Mouse (Mus musculus): ENCODE results near the gene E2f6. TPM values are rescaled to one million over a fixed set of nuclear protein-coding genes. Genes with fewer than 3 reads are reported as not detected.

E2f6 gene
- total RNA-seq, 2 experiments from 2014 or later = 27.5 to 43.8 TPM

- no peak for DNase-seq
These were observed 37.7 kb downstream of the E2f6 start for GRCm38 (mm10) chr12:16848501-16848900.

- DNase-seq = no peak
These were observed 39.1 kb downstream of the E2f6 start for GRCm38 (mm10) chr12:16849821-16850220.

GRCm38 (mm10) chr12:16850431-16851375, 39.9 kb downstream of the E2f6 start:
- DNase-seq = peak; percentile 51

- peak; percentile 89 for DNase-seq
These were observed 42.8 kb downstream of the E2f6 start for GRCm38 (mm10) chr12:16853431-16854165.

- no peak for DNase-seq
These were observed 45.0 kb downstream of the E2f6 start for GRCm38 (mm10) chr12:16855632-16856305.

GRCm38 (mm10) chr12:16856306-16856679, 45.5 kb downstream of the E2f6 start:
- no peak for DNase-seq

- DNase-seq = no peak
These were observed 47.3 kb downstream of the E2f6 start for GRCm38 (mm10) chr12:16858081-16858480.

- no peak for DNase-seq
These were observed 49.0 kb downstream of the E2f6 start for GRCm38 (mm10) chr12:16859781-16860180.

GRCm38 (mm10) chr12:16860533-16860932, 49.8 kb downstream of the E2f6 start:
- DNase-seq = no peak

- no peak for DNase-seq
These were observed 50.2 kb downstream of the E2f6 start for GRCm38 (mm10) chr12:16860961-16861360.

- no peak for DNase-seq
These were observed 53.7 kb downstream of the E2f6 start for GRCm38 (mm10) chr12:16864477-16864876.

- DNase-seq = no peak
These were observed 55.1 kb downstream of the E2f6 start for GRCm38 (mm10) chr12:16865871-16866270.

- no peak for DNase-seq
These were observed 55.7 kb downstream of the E2f6 start for GRCm38 (mm10) chr12:16866460-16866859.

- DNase-seq = no peak
These were observed 56.5 kb downstream of the E2f6 start for GRCm38 (mm10) chr12:16867306-16867705.

- DNase-seq = no peak
These were observed 57.9 kb downstream of the E2f6 start for GRCm38 (mm10) chr12:16868618-16869017.

GRCm38 (mm10) chr12:16869091-16869778, 58.5 kb downstream of the E2f6 start:
- DNase-seq = no peak

- DNase-seq = no peak
These were observed 59.2 kb downstream of the E2f6 start for GRCm38 (mm10) chr12:16869870-16870404.

- peak; percentile 83 for DNase-seq
These were observed 59.8 kb downstream of the E2f6 start for GRCm38 (mm10) chr12:16870405-16871068.

- DNase-seq = no peak
These were observed 61.2 kb downstream of the E2f6 start for GRCm38 (mm10) chr12:16872006-16872405.

GRCm38 (mm10) chr12:16872926-16873464, 62.2 kb downstream of the E2f6 start:
- no peak for DNase-seq

GRCm38 (mm10) chr12:16873549-16873948, 62.8 kb downstream of the E2f6 start:
- DNase-seq = no peak
